Mouse (Mus musculus) heart, embryonic 12.5 days (tissue): Measurements from ENCODE around the gene Ubtf. TPM values are rescaled to one million over a fixed set of nuclear protein-coding genes. Genes with fewer than 3 reads are reported as not detected.
"Not testable (repeated sequence)": the region's sequence is repeated elsewhere in the genome, so short reads cannot be mapped to it uniquely, and the experiment has no call there.

ENCODE experiments used
- ATAC-seq: fragments of 200-750 bp; cut with Nextera tagmentation; 2 replicates; pipeline ENCODE4 v1.8.0; 2017; ENCODE audit warnings: moderate TSS enrichment, moderate library complexity; ENCODE audit not compliant: insufficient number of reproducible peaks, low FRiP score
- H3K27ac ChIP-seq: fragments of 300-500 bp; sonication (generic); 2 replicates; pipeline ENCODE4 v1.5.1; 2016; ENCODE audit warnings: mild to moderate bottlenecking, moderate library complexity; ENCODE audit not compliant: poor library complexity, severe bottlenecking
- H3K27me3 ChIP-seq: fragments of 300-500 bp; sonication (generic); replicated peaks from 2 replicates; pipeline ENCODE4 v1.6.1; 2016; ENCODE audit warnings: mild to moderate bottlenecking, moderate library complexity
- H3K36me3 ChIP-seq: fragments of 300-500 bp; sonication (generic); 2 replicates; pipeline ENCODE4 v1.6.1; 2016; ENCODE audit warnings: mild to moderate bottlenecking, moderate library complexity
- H3K4me1 ChIP-seq: fragments of 300-500 bp; sonication (generic); replicated peaks from 2 replicates; pipeline ENCODE4 v1.6.1; 2016; ENCODE audit warnings: mild to moderate bottlenecking
- H3K4me2 ChIP-seq: fragments of 300-500 bp; sonication (generic); 2 replicates; pipeline ENCODE4 v1.6.1; 2016; ENCODE audit warnings: mild to moderate bottlenecking, moderate library complexity
- H3K4me3 ChIP-seq: fragments of 300-500 bp; sonication (generic); 2 replicates; pipeline ENCODE4 v1.5.1; 2016; ENCODE audit warnings: mild to moderate bottlenecking
- H3K9ac ChIP-seq: fragments of 300-500 bp; sonication (generic); 2 replicates; pipeline ENCODE4 v1.6.1; 2016; ENCODE audit warnings: mild to moderate bottlenecking, moderate library complexity
- H3K9me3 ChIP-seq: fragments of 300-500 bp; sonication (generic); replicated peaks from 2 replicates; pipeline ENCODE4 v1.6.1; 2016; ENCODE audit warnings: mild to moderate bottlenecking, moderate library complexity
- WGBS: fragments of 180-500 bp; shearing (Covaris S2); methylation state at CpG from one replicate; pipeline ENCODE4 v1.1.7; 2016; 5-methylcytosine and 5-hydroxymethylcytosine counted together
- polyA plus RNA-seq: library from polyadenylated mRNA; unstranded; fragments of >200 nt; fragmentation: Nextera tagmentation; extraction: Ambion mirVana; gene quantifications from 2 replicates; pipeline ENCODE4 v1.2.1, GENCODE M21; 2016

Gene Ubtf
- polyA plus RNA-seq, 1 experiment from 2014 or later = 65.4 TPM

DNA sequence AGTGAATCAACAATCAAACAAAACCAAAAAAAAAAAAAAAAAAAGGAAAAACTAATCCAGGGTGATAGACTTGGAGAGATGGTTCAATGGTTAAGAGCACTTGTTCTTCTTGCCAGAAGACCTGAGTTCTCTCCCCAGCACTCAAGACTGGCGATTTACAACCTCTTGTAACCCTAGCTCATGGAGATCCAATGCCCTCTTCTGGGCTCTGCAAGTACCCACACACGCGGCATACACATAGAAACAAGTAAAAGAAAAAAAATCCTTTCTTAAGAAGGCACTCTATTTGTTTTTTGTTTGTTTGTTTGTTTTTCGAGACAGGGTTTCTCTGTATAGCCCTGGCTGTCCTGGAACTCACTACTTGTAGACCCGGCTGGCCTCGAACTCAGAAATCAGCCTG lies 35.6 kb downstream of the Ubtf start:
- Histone ChIP-seq H3K9ac (0 out of 2 replicates have a peak overlapping the region, but pooled peaks have one; percentile 18), H3K27me3 (no peaks in the 10 kb centered on the region), H3K36me3 (peaks cover 17% of the 10 kb centered on the region), H3K4me2 (peak overlapping the region; percentile 85), H3K9me3 (no peaks in the 10 kb centered on the region), H3K4me3 (peak overlapping the region; percentile 96), H3K4me1 (peaks cover 13% of the 10 kb centered on the region), H3K27ac (no peak overlapping the region)
- ATAC-seq = no peak
- WGBS = 79% methylated on average over 6 of the region's 6 CpGs

DNA sequence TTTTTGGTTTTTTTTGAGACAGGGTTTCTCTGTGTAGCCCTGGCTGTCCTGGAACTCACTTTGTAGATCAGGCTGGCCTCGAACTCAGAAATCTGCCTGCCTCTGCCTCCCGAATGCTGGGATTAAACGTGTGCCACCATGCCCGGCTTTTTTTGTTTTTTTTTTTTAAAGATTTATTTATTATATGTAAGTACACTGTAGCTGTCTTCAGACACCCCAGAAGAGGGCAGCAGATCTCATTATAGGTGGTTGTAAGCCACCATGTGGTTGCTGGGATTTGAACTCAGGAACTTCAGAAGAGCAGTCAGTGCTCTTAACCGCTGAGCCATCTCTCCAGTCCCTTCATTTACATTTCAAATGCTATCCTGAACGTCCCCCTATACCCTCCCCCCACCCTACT lies 39.3 kb downstream of the Ubtf start:
- H3K36me3 ChIP-seq, ATAC-seq, H3K27me3 ChIP-seq, H3K4me2 ChIP-seq, H3K9ac ChIP-seq, H3K9me3 ChIP-seq, H3K27ac ChIP-seq, H3K4me3 ChIP-seq: not testable (repeated sequence)
- WGBS = 66% methylated on average over 6 of the region's 6 CpGs
- H3K4me1 ChIP-seq = peaks cover 11% of the 10 kb centered on the region

DNA sequence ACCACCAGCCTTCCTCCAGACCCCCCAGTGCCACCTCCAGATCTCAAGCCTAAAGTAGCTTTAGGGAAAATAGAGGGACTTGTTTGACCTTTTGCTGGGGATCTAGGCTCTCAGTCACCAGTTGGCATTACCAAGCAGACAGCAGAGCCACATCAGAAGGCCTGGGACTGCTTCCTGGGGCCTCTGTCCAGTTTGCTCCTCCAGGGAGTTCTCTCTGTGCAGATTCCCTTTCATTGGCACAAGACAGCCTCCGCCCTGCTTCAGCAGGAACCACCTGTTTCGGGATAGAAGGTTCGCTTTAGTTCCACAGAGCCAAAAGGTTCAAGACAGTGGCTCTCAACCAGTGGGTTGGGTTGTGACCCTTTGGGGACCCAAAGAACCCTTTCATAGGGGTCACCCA lies 39.9 kb downstream of the Ubtf start:
- Histone ChIP-seq H3K9ac (no peak overlapping the region), H3K9me3 (no peaks in the 10 kb centered on the region), H3K36me3 (no peaks in the 10 kb centered on the region), H3K4me1 (peaks cover 11% of the 10 kb centered on the region), H3K27ac (no peak overlapping the region), H3K4me3 (no peak overlapping the region), H3K4me2 (no peak overlapping the region), H3K27me3 (0 out of 2 replicates have a peak, but pooled peaks cover 7% of the 10 kb centered on the region)
- WGBS = 85% methylated on average over 3 of the region's 3 CpGs
- ATAC-seq = no peak

DNA sequence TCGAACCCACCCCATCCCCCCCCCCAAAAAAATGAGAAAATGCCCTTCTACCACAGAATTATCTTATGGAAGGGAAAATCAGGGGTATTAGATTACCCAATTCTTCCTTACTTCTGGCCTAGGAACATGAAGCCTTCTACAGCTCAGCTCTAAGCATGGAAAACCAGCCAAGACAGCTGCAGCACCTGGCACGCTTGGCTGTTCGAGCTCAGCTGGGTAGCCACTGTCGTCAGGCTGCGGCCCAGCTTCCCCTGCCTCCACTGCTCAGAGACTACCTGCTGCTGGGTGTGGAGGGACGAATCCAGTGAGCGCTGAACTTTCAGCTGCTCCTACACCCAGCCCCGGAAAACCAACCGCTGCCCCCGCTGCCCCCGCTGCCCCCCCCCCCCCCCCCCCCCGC lies 41.8 kb downstream of the Ubtf start:
- no peaks in the 10 kb centered on the region for H3K9me3 ChIP-seq
- 76% methylated on average over 7 of the region's 12 CpGs for WGBS
- H3K9ac ChIP-seq = no peak overlapping the region
- no peak overlapping the region for H3K27ac ChIP-seq
- H3K4me2 ChIP-seq = no peak overlapping the region
- peaks cover 11% of the 10 kb centered on the region for H3K4me1 ChIP-seq
- H3K4me3 ChIP-seq = no peak overlapping the region
- 0 out of 2 replicates have a peak, but pooled peaks cover 7% of the 10 kb centered on the region for H3K27me3 ChIP-seq
- no peak for ATAC-seq
- H3K36me3 ChIP-seq = no peaks in the 10 kb centered on the region

DNA sequence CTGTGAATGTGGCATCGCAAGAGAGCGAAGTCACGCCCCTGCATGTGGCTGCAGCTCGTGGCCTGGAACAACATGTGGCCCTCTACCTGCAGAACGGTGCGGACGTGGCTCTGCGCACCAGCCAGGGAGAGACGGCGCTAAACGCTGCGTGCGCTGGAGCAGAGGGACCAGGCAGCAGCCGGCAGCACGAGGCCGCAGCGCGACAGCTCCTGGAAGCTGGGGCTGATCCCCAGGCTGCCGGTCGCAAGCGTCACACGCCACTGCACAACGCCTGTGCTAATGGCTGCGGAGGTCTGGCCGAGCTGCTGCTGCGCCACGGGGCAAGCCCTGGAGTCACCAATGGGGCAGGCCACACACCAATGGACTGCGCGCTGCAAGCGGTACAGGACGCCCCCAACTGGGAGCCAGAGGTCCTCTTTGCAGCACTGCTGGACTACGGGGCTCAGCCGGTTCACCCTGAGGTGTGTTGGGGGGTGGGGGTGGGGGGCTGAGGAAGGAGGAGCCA lies 43.1 kb downstream of the Ubtf start:
- Histone ChIP-seq H3K4me2 (peak overlapping the region; percentile 86), H3K9ac (peak overlapping the region; percentile 66), H3K9me3 (no peaks in the 10 kb centered on the region), H3K36me3 (no peaks in the 10 kb centered on the region), H3K4me3 (peak overlapping the region; percentile 44), H3K27ac (no peak overlapping the region), H3K27me3 (0 out of 2 replicates have a peak, but pooled peaks cover 7% of the 10 kb centered on the region), H3K4me1 (peaks cover 11% of the 10 kb centered on the region)
- under 1% methylated on average over 33 of the region's 33 CpGs for WGBS
- peak; percentile 67 for ATAC-seq

DNA sequence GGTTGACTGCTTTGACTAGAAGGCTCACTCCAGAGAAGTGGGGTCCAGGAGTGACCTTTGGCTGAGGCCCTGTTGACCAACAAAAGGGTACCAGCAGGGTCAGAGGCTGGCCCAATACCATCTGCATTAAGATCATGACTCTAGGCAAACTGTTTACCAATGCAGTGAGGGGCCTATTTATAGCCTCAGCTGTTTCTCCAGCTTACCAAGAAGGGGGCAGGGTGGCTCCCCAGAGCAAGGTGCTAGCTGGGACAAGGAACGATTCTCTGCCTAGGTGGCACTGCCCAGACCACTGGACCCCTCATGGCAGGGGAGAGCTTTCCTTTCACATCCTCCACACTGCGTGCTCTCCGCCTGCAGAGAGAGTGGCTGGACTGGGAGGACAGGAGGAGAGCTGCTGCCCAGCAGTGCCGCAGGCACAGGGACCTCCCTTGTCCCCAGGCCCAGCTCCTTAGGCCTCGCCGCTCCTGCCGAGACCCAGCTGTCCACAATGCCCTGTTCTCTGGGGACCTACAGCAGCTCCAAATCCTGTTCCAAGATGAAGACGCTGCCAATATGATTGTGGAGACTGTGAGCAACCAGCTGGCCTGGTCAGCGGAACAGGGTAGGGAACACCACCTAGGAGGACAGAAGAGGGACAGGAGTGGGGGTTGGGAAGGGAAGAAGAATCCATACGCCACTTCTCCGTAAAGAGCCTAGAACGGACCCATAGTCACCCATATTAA lies 50.9 kb downstream of the Ubtf start, which contains the start of gene Asb16:
Gene Asb16, plus strand, starts transcription at position 224 of the 725 bp plus-strand sequence.
- WGBS = 82% methylated on average over 12 of the region's 12 CpGs
- H3K9me3 ChIP-seq = no peaks in the 10 kb centered on the region
- H3K4me1 ChIP-seq = peaks cover 14% of the 10 kb centered on the region; the same call in 1 of the 2 replicates
- H3K9ac ChIP-seq = no peak within 1 kb of the TSS
- ATAC-seq = no peak
- peaks cover 7% of the 10 kb centered on the region; the same call in 1 of the 2 replicates for H3K36me3 ChIP-seq
- H3K27ac ChIP-seq = no peak within 1 kb of the TSS
- H3K27me3 ChIP-seq = no peaks in the 10 kb centered on the region
- no peak within 1 kb of the TSS for H3K4me3 ChIP-seq
- no peak within 1 kb of the TSS for H3K4me2 ChIP-seq

DNA sequence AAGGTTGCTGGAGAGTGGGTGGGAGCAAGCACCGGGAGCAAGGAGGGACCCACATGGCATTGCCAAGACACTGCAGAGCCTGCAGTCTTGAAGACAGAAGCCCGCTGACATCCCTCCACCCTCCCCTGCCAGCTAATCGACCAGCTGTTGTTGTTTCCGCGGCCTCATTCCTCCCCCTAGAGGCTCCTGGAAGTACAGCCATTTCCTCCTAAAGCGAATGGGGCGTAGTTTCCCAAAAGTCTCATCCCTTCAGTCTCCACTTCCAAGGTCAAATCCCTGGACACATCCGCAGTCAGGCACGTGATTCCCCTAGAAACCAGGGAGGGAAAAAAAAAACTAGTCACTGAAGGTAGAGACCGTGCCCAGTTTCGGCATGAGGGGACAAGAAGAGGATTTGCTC lies 52.1 kb downstream of the Ubtf start:
- no peak overlapping the region for H3K27ac ChIP-seq
- peaks cover 14% of the 10 kb centered on the region; the same call in 1 of the 2 replicates for H3K4me1 ChIP-seq
- H3K9me3 ChIP-seq = no peaks in the 10 kb centered on the region
- H3K9ac ChIP-seq = peak overlapping the region; percentile 21; the same call in 1 of the 2 replicates
- H3K36me3 ChIP-seq = peaks cover 15% of the 10 kb centered on the region
- H3K4me2 ChIP-seq = peak overlapping the region; percentile 32; the same call in 1 of the 2 replicates
- peak; percentile 49; the same call in 1 of the 2 replicates for ATAC-seq
- WGBS = 3% methylated on average over 11 of the region's 11 CpGs
- H3K4me3 ChIP-seq = no peak overlapping the region
- no peaks in the 10 kb centered on the region for H3K27me3 ChIP-seq

DNA sequence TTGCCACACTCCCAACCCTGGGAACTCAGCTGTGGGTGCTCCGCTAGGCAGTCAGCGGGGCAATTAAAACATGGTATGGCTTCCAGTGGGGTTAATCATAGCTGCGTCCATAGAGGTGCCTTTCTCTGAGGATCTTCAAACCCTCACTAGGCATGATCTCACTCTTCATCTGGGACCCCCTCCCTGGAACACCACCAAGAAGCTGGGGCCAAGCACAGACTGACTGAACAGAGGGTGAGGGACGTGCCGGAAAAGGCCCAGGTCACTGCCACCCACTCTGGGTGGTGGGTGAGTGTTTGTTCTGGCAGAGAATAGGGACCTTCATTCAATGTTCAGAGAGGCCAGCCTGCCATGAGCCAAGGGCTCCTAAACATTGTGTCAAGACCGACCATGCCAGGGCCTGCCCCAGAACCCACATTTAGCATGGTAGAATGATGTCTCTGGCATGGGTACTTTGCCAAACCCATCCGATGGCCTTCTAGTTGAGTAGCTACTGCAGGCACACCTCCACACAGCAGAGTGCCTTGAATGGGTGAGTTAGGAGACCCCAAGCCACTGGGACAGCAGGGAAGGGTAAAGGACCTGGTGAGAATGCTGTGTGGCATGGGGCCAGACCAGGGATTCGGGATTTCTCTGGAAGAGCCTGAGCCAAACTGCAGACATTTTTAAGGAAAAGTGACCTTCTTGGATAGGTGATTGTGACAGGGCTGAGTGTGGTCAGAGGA lies 52.7 kb downstream of the Ubtf start:
- no peak for ATAC-seq
- WGBS = 88% methylated on average over 8 of the region's 8 CpGs
- no peak overlapping the region for H3K4me3 ChIP-seq
- no peaks in the 10 kb centered on the region for H3K9me3 ChIP-seq
- H3K36me3 ChIP-seq = peaks cover 22% of the 10 kb centered on the region
- no peak overlapping the region for H3K27ac ChIP-seq
- H3K4me1 ChIP-seq = peaks cover 14% of the 10 kb centered on the region; the same call in 1 of the 2 replicates
- H3K27me3 ChIP-seq = no peaks in the 10 kb centered on the region
- H3K4me2 ChIP-seq = peak overlapping the region; percentile 32; the same call in 1 of the 2 replicates
- H3K9ac ChIP-seq = peak overlapping the region; percentile 21; the same call in 1 of the 2 replicates

DNA sequence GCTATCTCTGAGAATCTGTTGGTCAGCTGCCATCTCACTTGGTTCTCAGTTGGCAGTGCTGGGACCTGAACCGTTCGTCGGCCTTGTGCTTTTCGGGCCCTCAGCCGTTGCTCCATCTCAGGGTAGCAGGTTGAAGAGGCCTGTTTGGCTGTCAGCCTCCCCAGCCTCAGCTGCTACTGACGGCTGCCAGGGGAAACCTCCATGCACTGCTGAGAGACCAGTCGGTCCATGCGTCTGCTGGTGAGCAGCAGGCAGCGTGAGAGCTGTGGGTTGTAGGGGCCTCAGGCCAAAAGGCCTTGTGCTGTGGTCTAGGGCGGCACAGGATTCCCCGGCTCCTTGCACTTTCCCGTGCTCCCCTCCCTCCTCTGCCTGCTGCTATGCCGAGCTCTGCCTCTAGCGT lies 53.7 kb downstream of the Ubtf start:
- Histone ChIP-seq H3K36me3 (peaks cover 29% of the 10 kb centered on the region), H3K27me3 (no peaks in the 10 kb centered on the region), H3K4me1 (peaks cover 14% of the 10 kb centered on the region; the same call in 1 of the 2 replicates), H3K9ac (peak overlapping the region; percentile 14; the same call in 1 of the 2 replicates), H3K27ac (0 out of 2 replicates have a peak overlapping the region, but pooled peaks have one; percentile 8), H3K4me3 (no peak overlapping the region), H3K4me2 (no peak overlapping the region), H3K9me3 (no peaks in the 10 kb centered on the region)
- WGBS = 64% methylated on average over 14 of the region's 14 CpGs
- no peak for ATAC-seq

DNA sequence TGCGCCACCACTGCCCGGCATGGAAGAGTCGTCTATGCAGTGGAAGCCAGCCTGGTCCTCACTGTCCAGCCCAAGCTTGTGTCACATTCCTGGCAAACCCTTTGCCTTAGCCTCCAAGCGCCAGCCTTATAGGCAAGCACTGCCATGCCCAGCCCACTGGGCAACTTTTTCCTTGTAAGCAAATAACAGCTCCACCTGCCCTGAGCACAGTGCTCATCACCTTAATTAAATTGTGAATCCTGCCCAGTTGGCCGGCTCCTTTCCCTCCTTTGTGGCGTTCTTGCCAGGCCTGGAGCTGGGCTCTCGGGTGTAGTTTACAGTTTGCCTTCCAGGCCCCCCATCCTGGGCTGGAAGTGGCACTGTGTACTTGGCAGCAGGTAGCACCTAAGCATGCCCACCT lies 56.3 kb downstream of the Ubtf start:
- H3K4me1 ChIP-seq = peaks cover 7% of the 10 kb centered on the region; the same call in 1 of the 2 replicates
- peaks cover 50% of the 10 kb centered on the region for H3K36me3 ChIP-seq
- no peak for ATAC-seq
- no peak overlapping the region for H3K4me3 ChIP-seq
- H3K9me3 ChIP-seq = no peaks in the 10 kb centered on the region
- H3K27ac ChIP-seq = no peak overlapping the region
- H3K4me2 ChIP-seq = no peak overlapping the region
- WGBS = 88% methylated on average over 7 of the region's 7 CpGs
- H3K27me3 ChIP-seq = no peaks in the 10 kb centered on the region
- no peak overlapping the region for H3K9ac ChIP-seq

DNA sequence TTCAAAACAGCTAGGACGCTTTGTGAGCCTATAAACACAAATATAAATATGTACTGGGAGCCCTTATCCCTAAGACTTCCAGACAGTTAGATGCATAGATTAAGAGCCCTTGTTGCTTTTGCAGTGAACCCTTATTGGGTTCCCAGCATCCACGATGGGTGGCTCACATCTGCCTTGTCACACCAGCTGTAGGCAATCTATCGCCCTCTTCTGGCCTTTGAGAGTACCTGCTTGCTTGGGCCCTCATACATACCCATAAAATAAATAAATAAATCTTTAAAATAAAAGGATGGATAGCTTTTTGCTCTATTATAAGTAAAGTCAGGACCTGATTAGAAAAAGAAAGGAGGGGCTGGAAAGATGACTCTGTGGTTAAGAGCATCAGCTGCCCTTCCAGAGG lies 61.0 kb downstream of the Ubtf start:
- 80% methylated on average over 3 of the region's 3 CpGs for WGBS

More for the DNA sequence above, 61.0 kb downstream of the Ubtf start:
- Histone ChIP-seq H3K4me1 (peaks cover 33% of the 10 kb centered on the region), H3K9me3 (no peaks in the 10 kb centered on the region), H3K36me3 (peaks cover 56% of the 10 kb centered on the region), H3K9ac (no peak overlapping the region), H3K27ac (no peak overlapping the region), H3K27me3 (no peaks in the 10 kb centered on the region), H3K4me3 (no peak overlapping the region), H3K4me2 (no peak overlapping the region)
- no peak for ATAC-seq
